Mouse (Mus musculus): ENCODE measurements around the gene Rps12-ps3. TPM values are rescaled to one million over a fixed set of nuclear protein-coding genes. Genes with fewer than 3 reads are reported as not detected.

Rps12-ps3 gene
- polyA plus RNA-seq (2017; shearing (Covaris generic)) = 111 TPM

GRCm38 (mm10) chr19:59321990-59322389 lies at the start of gene Rps12-ps3:
Gene Rps12-ps3 (plus strand): TSS chr19:59322290.

DNA sequence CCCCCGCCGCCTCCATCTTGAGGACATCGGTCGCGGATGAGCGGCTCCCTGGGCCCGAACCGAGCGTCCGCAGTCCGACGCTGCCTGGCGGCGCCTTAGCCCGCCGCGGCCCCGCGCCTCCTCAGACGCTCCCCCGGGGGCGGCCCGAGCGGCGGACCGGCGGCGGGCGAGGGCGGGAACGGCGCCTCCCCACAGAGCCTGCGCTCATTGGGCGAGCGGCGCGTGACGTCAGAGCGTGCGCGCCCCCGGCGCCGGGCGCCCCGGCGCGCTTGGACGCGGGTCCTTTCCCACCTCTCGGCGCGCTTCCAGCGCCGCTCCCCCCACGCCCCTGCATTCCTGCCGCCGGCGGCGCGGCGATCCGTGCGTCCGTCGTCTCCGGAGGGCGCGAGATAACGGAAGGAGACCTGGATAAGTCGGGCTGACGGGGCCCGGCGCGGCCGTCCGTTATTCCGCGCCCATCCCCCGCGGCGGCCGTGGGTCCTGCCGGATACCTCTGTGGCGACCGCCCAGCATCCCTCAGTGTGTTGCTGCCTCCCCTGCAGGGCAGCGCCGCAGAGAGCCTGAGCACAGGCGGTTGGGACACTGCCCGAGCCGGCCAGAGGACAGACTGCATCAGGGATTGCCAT lies 23.7 kb downstream of the Rps12-ps3 start, which contains the start of gene Pdzd8:
Gene Pdzd8, minus strand, starts transcription at position 123 of the 626 bp plus-strand sequence.

Other genes starting within 250 kb of the Rps12-ps3 start
- gene Shtn1, start 246.2 kb upstream of the Rps12-ps3 start, polyA plus RNA-seq (2017; shearing (Covaris generic)) = 2.0 TPM
- not detected for gene Vax1, start 152.2 kb upstream of the Rps12-ps3 start, polyA plus RNA-seq (2017; shearing (Covaris generic))
- gene Kcnk18, start 103.1 kb upstream of the Rps12-ps3 start, polyA plus RNA-seq (2017; shearing (Covaris generic)) = not detected
- 5.3 TPM for gene Slc18a2, start 61.4 kb upstream of the Rps12-ps3 start, polyA plus RNA-seq (2017; shearing (Covaris generic))
- gene Pdzd8, start 23.5 kb downstream of the Rps12-ps3 start, polyA plus RNA-seq (2017; shearing (Covaris generic)) = 7.7 TPM
- not detected for gene Emx2, start 136.1 kb downstream of the Rps12-ps3 start, polyA plus RNA-seq (2017; shearing (Covaris generic))

Data from activated CD4-positive, CD25-positive, alpha-beta regulatory T cell, adult 9 weeks (primary cell).